Mouse (Mus musculus): ENCODE data around the gene Erp44. TPM values are rescaled to one million over a fixed set of nuclear protein-coding genes. Genes with fewer than 3 reads are reported as not detected.

The Erp44 gene
- total RNA-seq, 4 experiments from 2014 or later, result 56.2 to 74.6 (median 68.8) TPM

- no peak for DNase-seq
These were observed 42.6 kb downstream of the Erp44 start for GRCm38 (mm10) chr4:48236721-48237120.

- no peak for DNase-seq
These were observed 52.6 kb downstream of the Erp44 start for GRCm38 (mm10) chr4:48226800-48227199.

GRCm38 (mm10) chr4:48225604-48226003 is 53.8 kb downstream of the Erp44 start:
- DNase-seq, result peak; percentile 34

GRCm38 (mm10) chr4:48225173-48225572 is 54.2 kb downstream of the Erp44 start:
- peak; percentile 58 for DNase-seq

- no peak for DNase-seq
These were observed 75.8 kb downstream of the Erp44 start for GRCm38 (mm10) chr4:48203564-48203963.

GRCm38 (mm10) chr4:48198447-48198846 is 80.9 kb downstream of the Erp44 start:
- DNase-seq, result no peak

GRCm38 (mm10) chr4:48197925-48198324 is 81.4 kb downstream of the Erp44 start:
- no peak for DNase-seq

DNA sequence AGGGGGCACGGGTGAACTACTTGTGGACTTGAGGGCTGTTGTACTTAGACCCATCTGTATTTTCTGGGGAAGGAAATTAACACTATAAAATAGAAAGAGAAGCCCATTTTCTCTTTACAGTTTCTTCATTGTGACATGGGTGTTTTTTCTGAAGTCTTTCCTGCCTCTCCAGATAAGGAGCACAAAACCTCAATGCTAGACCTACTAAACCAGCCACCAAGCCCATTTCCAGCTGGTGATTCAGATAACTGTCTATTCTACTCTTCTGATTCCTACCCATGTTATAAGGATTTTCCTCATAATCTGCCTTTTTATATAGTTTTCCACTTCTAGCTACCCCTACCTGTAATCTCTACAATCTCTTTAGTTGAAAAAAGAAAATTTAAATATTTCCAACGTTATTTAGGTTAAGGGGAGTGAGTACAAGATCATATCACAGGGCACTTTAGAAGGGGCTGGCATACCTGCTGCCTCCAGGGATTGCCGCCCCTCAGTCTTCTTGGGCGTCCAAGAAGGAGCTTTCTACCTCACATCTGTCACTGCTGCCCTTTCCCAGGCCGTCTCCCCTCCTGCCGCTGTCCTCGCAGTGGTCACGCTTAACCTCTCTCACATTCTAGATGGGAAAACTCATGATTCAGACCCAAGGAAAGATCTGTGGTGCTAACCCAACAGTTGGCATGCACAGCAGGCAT is 97.1 kb downstream of the Erp44 start:
- DNase-seq, result no peak

DNA sequence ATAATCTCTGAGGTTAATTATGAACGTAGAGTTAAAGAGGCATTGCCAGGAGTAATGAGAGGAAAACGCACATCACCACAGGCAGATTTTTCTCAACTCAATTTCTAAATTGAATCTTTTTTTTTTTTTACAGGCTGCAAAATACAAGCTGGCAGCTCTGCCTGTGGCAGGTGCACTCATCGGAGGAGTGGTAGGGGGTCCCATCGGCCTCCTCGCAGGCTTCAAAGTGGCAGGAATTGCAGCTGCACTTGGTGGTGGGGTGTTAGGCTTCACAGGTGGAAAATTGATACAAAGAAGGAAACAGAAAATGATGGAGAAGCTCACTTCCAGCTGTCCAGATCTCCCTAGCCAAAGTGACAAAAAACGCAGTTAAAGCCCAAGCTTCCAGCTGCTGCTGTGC is 98.0 kb downstream of the Erp44 start:
- no peak for DNase-seq

DNA sequence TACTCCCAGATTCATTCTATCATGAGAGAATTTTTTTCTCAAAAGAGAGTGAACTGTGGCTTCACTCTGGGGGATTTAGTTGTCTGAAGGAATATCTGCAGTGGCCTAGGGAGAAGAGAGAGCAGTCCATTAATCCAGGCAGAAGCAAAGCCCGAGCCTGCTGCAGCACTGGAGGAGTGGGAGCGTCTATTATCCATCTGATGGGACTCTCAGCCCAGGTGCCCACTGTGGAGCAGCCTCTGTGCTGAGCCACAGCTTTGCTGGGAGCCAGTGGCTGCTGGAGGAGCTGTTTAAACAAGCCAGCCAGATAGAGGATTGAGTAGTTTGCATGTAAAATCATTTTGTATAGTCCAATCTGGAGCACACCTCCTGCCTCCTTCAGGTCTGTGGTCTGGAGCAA is 98.4 kb downstream of the Erp44 start:
- no peak for DNase-seq

DNA sequence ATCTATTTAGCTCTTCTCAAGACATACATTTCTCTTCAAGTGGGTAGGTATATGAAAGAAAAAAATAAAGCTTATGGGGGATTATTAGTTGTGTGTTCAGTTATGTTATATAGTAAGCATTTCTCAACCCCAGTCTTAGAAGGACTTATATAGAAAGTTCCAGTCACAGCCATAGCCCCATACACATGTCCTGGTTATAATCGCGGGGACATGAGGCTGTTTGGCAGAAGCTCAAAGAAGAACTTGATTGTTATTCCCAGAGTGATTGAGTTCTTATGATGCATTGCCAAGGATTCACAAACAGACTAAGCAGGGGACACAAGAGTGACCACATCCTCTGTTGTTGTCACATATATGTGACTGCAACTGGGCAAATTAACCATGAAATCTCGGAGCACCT is 103.7 kb downstream of the Erp44 start:
- no peak for DNase-seq

DNA sequence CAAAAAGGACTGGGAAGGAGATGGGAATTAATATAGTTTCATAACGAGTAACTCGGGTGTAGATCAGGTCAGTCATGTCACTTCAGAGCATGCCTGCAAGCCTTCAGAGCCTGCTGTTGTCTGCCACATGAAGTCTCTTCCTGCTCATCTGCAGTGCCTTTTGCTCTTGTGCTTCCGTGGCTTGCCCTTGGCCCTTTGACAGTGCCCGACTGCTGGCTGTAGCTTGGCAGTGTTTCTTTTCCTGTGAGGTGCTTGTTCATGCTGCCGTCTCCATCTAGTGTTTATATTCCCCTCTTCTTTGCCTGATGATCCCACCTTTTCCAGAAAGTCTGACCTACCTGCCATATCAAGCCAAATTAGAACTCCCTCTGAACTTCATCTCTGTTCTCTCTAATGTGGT is 115.5 kb downstream of the Erp44 start:
- DNase-seq, result peak; percentile 39

GRCm38 (mm10) chr4:48160386-48160785 is 119.0 kb downstream of the Erp44 start:
- DNase-seq, result no peak

GRCm38 (mm10) chr4:48155864-48156263 is 123.5 kb downstream of the Erp44 start:
- no peak for DNase-seq

DNA sequence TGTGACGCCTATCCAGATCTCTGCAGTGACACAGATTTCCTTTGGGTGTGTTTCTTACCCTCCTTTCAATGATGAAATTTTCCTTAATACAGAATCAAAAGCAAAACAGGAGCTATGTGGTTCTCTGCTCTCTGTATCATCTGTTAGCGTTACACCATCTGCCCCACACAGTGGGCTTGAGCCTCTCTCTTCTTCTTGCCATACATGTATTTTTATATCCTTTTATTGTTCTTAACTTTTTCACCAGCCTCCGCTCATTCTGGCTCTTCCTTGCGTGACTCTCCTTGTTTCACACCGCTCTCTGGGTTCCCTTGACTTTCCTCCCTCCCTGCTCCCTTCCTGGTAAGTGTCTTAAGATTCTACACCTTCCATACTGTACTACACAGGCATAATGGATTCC is 126.1 kb downstream of the Erp44 start:
- no peak for DNase-seq

GRCm38 (mm10) chr4:48149492-48149891 is 129.9 kb downstream of the Erp44 start:
- DNase-seq, result no peak

Small RNAs within 50 kb of the gene (microRNA-seq; reads per million reads assigned to microRNA genes)
- gene Mir1958, result 0 reads per million in 2 experiments

Other genes starting within 250 kb of the Erp44 start
- 10 to 100 TPM; 49.4 to 74.0 (median 59.3) TPM for gene Nr4a3, start 234.4 kb downstream of the Erp44 start, total RNA-seq (2022)
- gene Stx17, start 154.6 kb downstream of the Erp44 start, total RNA-seq (2022), result 10 to 100 TPM; 78.6 to 92.6 (median 90.2) TPM
- 10 to 100 TPM; 12.3 to 22.6 (median 17.1) TPM for gene Invs, start 202 bp upstream of the Erp44 start, total RNA-seq (2022)
- 10 to 100 TPM; 32.2 to 38.0 (median 36.5) TPM for gene Tex10, start 193.9 kb upstream of the Erp44 start, total RNA-seq (2022)